Mouse (Mus musculus) urinary bladder, postnatal 0 days (tissue): ENCODE data around the gene Smpdl3b. TPM values are rescaled to one million over a fixed set of nuclear protein-coding genes. Genes with fewer than 3 reads are reported as not detected.

ENCODE experiments used
- polyA plus RNA-seq: library from polyadenylated mRNA; unstranded; fragments of >200 nt; fragmentation: Nextera tagmentation; extraction: Ambion mirVana; gene quantifications from 2 replicates; pipeline ENCODE4 v1.2.1, GENCODE M21; 2015

Smpdl3b gene
- polyA plus RNA-seq = 15.3 and 17.7 TPM in 2 replicates

DNA sequence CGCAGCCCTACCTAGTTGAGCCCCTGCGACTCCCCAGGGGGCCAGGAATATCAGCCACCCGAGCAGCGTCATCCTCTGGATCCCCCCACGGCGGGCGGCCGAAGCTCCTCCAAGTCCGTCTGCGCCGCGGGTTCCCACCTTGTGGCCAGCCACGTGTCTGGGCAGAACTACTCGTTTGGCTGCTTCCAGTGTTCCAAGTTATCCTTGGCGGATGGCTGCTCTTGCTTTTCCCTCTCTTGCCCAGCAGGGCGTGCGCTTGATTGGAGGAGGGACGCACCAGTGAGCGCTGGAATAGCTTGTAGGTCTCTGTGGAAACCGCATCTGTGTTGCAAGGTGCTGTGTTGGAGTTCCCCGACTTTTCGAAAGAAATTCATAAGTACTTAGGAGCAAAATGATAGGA lies at the start of gene Smpdl3b:
Smpdl3b (minus strand) TSS at position 279 of the 400 bp plus-strand sequence.

DNA sequence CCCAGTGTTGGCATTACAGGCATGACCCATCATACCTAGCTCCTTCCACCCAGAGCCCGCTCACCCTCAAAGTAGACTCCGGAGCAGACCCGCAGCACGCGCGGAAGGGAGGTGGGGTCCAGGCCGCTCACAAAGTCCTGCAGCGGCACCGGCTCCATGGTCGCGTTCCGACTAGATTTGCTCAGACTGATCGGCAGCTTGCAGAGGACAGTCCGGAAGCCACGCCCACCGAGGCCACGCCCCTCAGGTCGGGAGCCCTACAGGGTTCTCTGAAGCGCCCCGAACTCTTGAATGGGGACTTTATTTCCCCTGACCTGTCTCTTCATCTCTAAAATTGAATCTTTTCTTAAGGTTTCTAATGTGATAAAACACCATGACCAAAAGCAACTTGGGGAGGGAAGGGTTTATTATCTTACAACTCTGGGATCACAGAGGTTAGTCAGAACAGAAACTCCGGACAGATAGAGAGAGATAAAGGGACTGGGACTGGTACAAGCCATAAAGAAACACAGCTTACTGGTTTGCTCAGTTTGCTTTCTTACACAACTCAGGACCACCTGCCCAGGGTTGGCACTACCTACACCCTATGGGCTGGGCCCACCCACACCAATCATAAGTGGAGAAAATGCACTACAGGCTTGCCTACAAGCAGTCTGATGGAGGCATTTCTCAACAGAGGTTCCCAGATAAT lies 39.3 kb upstream of the Smpdl3b start, which contains the start of gene Themis2:
Themis2 (minus strand) TSS at position 192 of the 691 bp plus-strand sequence.

DNA sequence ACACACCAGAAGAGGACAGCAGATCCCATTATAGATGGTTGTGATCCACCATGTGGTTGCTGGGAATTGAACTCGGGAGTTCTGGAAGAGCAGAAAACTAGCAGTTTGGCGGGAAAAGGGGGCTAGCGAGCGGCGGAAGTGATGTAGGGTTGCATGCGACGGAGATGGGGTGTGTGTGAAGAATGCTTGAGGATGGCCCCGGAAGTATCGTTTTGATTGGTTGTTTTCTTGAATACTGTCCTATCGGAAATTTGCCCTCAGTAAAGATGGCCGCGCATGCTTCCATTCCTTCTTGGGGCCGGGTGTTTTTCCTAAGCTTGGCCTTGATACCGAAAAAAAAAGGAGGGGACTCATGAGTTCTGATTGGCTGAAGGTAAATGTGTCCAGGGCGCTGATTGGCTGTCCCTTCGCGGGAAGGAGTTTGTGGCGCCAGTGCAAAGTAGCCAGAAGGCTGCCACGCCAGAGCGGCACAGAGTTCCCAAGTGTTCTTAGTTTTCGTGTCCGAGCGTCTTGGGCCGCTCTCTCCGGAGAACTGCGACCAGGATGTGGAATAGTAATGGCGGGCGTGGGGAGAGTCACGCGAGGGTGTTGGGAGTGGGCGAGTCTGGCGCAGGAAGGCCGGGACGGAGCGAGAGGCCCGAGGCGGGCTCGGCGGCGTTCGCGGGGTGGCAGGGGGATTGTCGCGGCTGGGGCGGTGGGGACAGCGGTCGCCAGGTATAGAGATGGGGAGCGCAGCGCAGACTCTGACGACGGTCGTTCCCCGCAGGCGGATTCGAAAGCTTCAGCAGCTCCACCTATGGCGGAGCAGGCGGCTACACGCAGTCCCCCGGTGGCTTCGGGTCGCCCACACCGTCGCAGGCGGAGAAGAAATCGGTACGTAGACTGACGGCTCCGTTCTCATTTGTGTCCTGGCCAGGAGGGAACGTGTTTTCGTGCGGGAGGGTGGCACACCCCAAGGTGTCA lies 11.1 kb upstream of the Smpdl3b start, which contains the start of gene Rpa2:
Rpa2 (plus strand) TSS at position 419 of the 963 bp plus-strand sequence.

DNA sequence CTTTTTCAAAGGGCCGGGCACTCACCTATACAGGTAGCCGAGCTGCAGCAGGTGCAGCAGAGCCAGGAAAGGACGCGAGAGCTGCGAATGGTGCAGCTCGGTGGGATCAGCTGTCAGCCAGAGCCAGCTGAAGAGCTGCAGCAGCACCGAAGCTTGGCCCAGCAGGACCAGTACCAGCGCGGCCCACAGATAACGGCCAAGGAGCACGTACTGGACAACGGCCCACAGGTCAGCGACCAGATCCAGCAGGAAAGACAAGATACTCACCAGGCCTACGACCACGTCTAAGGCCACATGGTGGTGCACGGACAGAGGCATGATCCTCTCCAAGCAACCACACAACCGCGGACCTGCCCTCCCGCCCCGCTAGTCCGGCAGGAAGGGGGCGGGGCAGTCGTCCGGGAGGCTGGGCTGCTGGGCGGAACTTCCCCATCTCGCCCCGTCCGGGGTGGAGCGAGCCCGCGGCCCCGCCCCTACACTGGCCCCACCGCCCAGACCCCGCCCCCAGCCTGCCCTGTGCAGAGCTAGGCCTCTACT lies 24.8 kb downstream of the Smpdl3b start, which contains the start of gene Xkr8:
Xkr8 (minus strand) TSS at position 399 of the 537 bp plus-strand sequence.

Other genes with a start within 250 kb of the Smpdl3b start
- 9.6 and 12.0 TPM in 2 replicates for gene Sesn2, start 246.8 kb downstream of the Smpdl3b start, polyA plus RNA-seq
- gene Atpif1, start 223.6 kb downstream of the Smpdl3b start, polyA plus RNA-seq = 1,006 and 1,016 TPM in 2 replicates
- 106 and 120 TPM in 2 replicates for gene Dnajc8, start 221.7 kb downstream of the Smpdl3b start, polyA plus RNA-seq
- gene Ptafr, start 193.2 kb downstream of the Smpdl3b start, polyA plus RNA-seq = 2.3 and 3.9 TPM in 2 replicates
- gene Eya3, start 118.3 kb downstream of the Smpdl3b start, polyA plus RNA-seq = 10.7 and 11.8 TPM in 2 replicates
- 1.3 and 2.1 TPM in 2 replicates for gene Xkr8, start 24.7 kb downstream of the Smpdl3b start, polyA plus RNA-seq
- gene Rpa2, start 11.1 kb upstream of the Smpdl3b start, polyA plus RNA-seq = 29.8 and 34.0 TPM in 2 replicates
- gene Themis2, start 39.1 kb upstream of the Smpdl3b start, polyA plus RNA-seq = 1.4 and 1.9 TPM in 2 replicates
- 20.9 and 21.7 TPM in 2 replicates for gene Ppp1r8, start 85.9 kb upstream of the Smpdl3b start, polyA plus RNA-seq
- 51.4 and 62.4 TPM in 2 replicates for gene Stx12, start 127.3 kb upstream of the Smpdl3b start, polyA plus RNA-seq
- 40.3 and 46.5 TPM in 2 replicates for gene Fam76a, start 165.3 kb upstream of the Smpdl3b start, polyA plus RNA-seq
- gene Fgr, start 216.8 kb upstream of the Smpdl3b start, polyA plus RNA-seq = 0.55 and 2.5 TPM in 2 replicates